In genomic region chr10:28191440-28191839, GRCm38 (mm10) we compare ENCODE assay signal across 28 mouse cellular contexts.
"Had no signal": no experiment of that assay in that cellular context is flagged by ENCODE, and none has a peak within 500 bp of the region (broad histone marks: within the 10 kb centered on the region; RNA-seq: fewer than 3 reads in every experiment).

No protein-coding gene starts in this region.

- H3K4me2 ChIP-seq: embryonic facial prominence, embryonic 12.5 days; embryonic facial prominence, embryonic 13.5 days; embryonic facial prominence, embryonic 15.5 days; forebrain, embryonic 12.5 days; forebrain, embryonic 15.5 days had no signal

- H3K27ac ChIP-seq: embryonic facial prominence, embryonic 10.5 days; embryonic facial prominence, embryonic 12.5 days; embryonic facial prominence, embryonic 13.5 days; embryonic facial prominence, embryonic 15.5 days; forebrain, embryonic 10.5 days; forebrain, embryonic 12.5 days; forebrain, embryonic 15.5 days; gastrocnemius, adult 2 months; heart, adult 2 months had no signal

- H3K4me3 ChIP-seq: embryonic facial prominence, embryonic 10.5 days; embryonic facial prominence, embryonic 12.5 days; embryonic facial prominence, embryonic 13.5 days; embryonic facial prominence, embryonic 15.5 days; erythroblast, embryonic 14.5 days; forebrain, embryonic 10.5 days; forebrain, embryonic 12.5 days; forebrain, embryonic 15.5 days; gastrocnemius, adult 2 months; heart, adult 2 months had no signal

- DNase-seq: cerebellum, adult 2 months; cerebellum, adult 8-10 months; cerebellum, adult 9-10 months; cerebellum, adult 9-11 months; cerebellum, postnatal 10 days; cerebellum, postnatal 14 days; cerebellum, postnatal 25 days; cerebellum, postnatal 36 days; embryo, embryonic 11 days; forebrain, postnatal 0 days; gastrocnemius, adult 2 months; gastrocnemius, postnatal 10 days; gastrocnemius, postnatal 14 days; gastrocnemius, postnatal 25 days; gastrocnemius, postnatal 36 days; heart, adult 11 months; heart, adult 18-20 months; heart, adult 2 months had no signal

- H3K9ac ChIP-seq: embryonic facial prominence, embryonic 12.5 days; embryonic facial prominence, embryonic 13.5 days; embryonic facial prominence, embryonic 15.5 days; forebrain, embryonic 12.5 days; forebrain, embryonic 15.5 days; forebrain, postnatal 0 days had no signal

- H3K9me3 ChIP-seq: embryonic facial prominence, embryonic 10.5 days; embryonic facial prominence, embryonic 12.5 days; embryonic facial prominence, embryonic 13.5 days; embryonic facial prominence, embryonic 15.5 days; forebrain, embryonic 10.5 days; forebrain, embryonic 12.5 days; forebrain, embryonic 15.5 days had no signal

- H3K36me3 ChIP-seq: embryonic facial prominence, embryonic 10.5 days; embryonic facial prominence, embryonic 12.5 days; embryonic facial prominence, embryonic 13.5 days; embryonic facial prominence, embryonic 15.5 days; forebrain, embryonic 10.5 days; forebrain, embryonic 12.5 days; forebrain, embryonic 15.5 days had no signal

- H3K4me1 ChIP-seq: embryonic facial prominence, embryonic 13.5 days; forebrain, embryonic 10.5 days; forebrain, embryonic 12.5 days had no signal

- H3K27me3 ChIP-seq: embryonic facial prominence, embryonic 12.5 days; embryonic facial prominence, embryonic 13.5 days; embryonic facial prominence, embryonic 15.5 days; forebrain, embryonic 12.5 days; forebrain, embryonic 15.5 days had no signal

- ATAC-seq: forebrain, embryonic 14.5 days; forebrain, embryonic 15.5 days; forebrain, embryonic 16.5 days; forebrain, postnatal 0 days had no signal
